Mouse (Mus musculus): Measurements from ENCODE around the gene Isoc2b. TPM values are rescaled to one million over a fixed set of nuclear protein-coding genes. Genes with fewer than 3 reads are reported as not detected.
"Not testable (repeated sequence)": the region's sequence is repeated elsewhere in the genome, so short reads cannot be mapped to it uniquely, and the experiment has no call there.

Gene Isoc2b
- polyA plus RNA-seq, 1 experiment from 2014 or later, result 6.5 TPM

DNA sequence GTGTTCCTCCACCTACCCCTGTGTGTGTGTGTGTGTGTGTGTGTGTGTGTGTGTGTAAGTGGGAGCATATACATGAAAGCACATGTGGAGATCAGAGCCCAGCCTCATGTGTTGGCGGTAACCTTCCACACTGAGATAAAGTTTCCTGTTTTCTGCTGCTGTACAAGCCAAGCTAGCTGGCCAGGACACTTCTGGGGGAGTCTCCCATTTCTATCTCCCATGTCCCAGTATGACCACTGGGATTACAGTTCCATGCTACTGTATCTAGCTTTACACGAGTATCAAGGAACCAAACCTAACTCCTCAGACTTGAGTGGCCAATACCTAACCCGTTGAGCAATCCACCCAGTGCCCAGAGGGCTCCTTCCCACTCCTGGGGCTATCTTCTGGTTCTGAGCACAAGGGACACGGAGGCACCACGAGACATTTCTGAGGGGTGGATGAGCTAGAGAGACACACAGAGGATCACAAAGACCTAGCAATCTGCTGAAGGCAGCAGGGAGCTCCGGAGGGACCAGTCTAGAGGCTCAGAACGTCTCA lies 6.4 kb downstream of the Isoc2b start:
- Histone ChIP-seq H3K4me1 (ENCODE audit: control insufficient read depth, insufficient read depth, low read length) (peaks cover 12% of the 10 kb centered on the region), H3K4me2 (ENCODE audit: low read depth, low read length) (no peak overlapping the region), H3K4me3 (ENCODE audit: low read depth, low read length) (no peak overlapping the region), H3K9ac (ENCODE audit: low read depth, low read length) (no peak overlapping the region), H3K27ac (replicated peaks; ENCODE audit: low read depth, low read length) (peak overlapping the region; percentile 39; the same call in 1 of the 2 replicates), H3K27me3 (replicated peaks; ENCODE audit: control insufficient read depth, insufficient read depth, low read length) (no peaks in the 10 kb centered on the region), H3K9me3 (ENCODE audit: control insufficient read depth, low read length) (no peaks in the 10 kb centered on the region), H3K36me3 (ENCODE audit: control insufficient read depth, insufficient read depth, low read length) (no peaks in the 10 kb centered on the region)
- DNase-seq (ENCODE audit: low spot score) (no peak), ATAC-seq (ENCODE audit: low read depth) (no peak)
- 71% methylated on average over 7 of the region's 7 CpGs for whole genome bisulfite sequencing

DNA sequence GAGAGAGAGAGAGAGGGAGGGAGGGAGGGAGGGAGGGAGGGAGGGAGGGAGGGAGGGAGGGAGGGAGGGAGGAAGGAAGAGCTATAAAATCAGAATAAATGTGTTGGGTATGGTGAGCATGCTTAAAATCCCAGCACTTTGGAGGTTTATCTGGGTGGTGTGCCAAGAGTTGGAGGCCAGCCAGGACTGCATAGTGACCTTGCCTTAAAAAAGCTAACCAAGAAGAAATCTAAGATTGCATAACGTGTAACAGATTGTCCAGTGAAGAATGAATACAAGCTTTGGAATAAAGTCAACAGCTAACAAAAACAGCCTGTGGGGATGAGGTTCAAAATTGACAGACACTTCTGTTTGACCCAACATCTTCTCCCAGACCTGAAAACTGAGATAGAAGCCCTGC lies 7.0 kb downstream of the Isoc2b start:
- H3K4me2 ChIP-seq (ENCODE audit: low read depth, low read length), result no peak overlapping the region
- no peak overlapping the region for H3K9ac ChIP-seq (ENCODE audit: low read depth, low read length)
- H3K4me1 ChIP-seq (ENCODE audit: control insufficient read depth, insufficient read depth, low read length), result peaks cover 12% of the 10 kb centered on the region
- no peaks in the 10 kb centered on the region for H3K36me3 ChIP-seq (ENCODE audit: control insufficient read depth, insufficient read depth, low read length)
- H3K27ac ChIP-seq (replicated peaks; ENCODE audit: low read depth, low read length), result peak overlapping the region; percentile 39; the same call in 1 of the 2 replicates
- H3K27me3 ChIP-seq (replicated peaks; ENCODE audit: control insufficient read depth, insufficient read depth, low read length), result no peaks in the 10 kb centered on the region
- DNase-seq (ENCODE audit: low spot score), result peak; percentile 84
- 27% methylated on average over 1 of the region's 1 CpGs for WGBS
- H3K4me3 ChIP-seq (ENCODE audit: low read depth, low read length), result no peak overlapping the region
- H3K9me3 ChIP-seq (ENCODE audit: control insufficient read depth, low read length), result no peaks in the 10 kb centered on the region
- no peak for ATAC-seq (ENCODE audit: low read depth)

DNA sequence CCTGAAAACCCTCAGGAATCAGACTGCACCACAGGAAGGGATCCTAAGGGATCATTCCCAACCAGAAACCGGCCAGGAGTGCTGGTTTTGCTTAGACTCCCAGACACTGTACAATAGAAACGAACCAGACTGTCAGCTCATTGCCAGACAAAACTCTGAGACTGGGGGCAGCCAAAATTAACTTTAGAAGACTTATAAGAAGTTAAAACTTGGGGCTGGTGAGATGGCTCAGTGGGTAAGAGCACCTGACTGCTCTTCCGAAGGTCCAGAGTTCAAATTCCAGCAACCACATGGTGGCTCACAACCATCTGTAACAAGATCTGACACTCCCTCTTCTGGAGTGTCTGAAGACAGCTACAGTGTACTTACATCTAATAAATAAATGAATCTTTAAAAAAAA lies 9.1 kb downstream of the Isoc2b start:
- H3K36me3 ChIP-seq (ENCODE audit: control insufficient read depth, insufficient read depth, low read length); H3K27ac ChIP-seq (replicated peaks; ENCODE audit: low read depth, low read length): not testable (repeated sequence)
- WGBS, result 53% methylated on average over 3 of the region's 3 CpGs

DNA sequence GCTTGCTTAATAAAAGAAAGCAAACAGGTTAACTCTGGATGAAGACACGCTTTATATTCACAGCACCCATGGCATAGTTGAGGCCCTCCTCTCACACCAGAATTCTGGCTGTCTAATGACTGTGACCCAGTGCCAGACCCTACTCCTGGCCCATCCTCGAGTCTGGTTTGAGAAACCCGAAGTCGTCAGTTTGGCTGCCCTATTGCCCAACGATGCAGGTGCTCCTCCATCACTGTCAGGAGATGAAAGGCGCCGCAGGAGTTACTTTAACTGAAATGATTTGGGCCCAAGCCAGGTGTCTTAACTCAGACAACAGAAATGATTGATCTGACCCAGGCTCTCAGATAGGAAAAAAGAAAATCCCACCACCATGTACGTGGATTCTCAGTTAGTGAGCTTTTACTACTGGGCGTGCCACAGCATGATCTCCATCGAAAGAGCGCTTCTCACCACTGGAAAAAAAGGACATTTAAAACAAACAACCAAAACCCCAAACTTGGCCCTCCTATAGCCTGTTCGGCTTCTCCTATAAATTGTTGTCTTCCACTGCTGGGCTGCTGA lies 10.6 kb downstream of the Isoc2b start:
- peak; percentile 50 for DNase-seq (ENCODE audit: low spot score)
- H3K27me3 ChIP-seq (replicated peaks; ENCODE audit: control insufficient read depth, insufficient read depth, low read length), result no peaks in the 10 kb centered on the region
- no peaks in the 10 kb centered on the region for H3K36me3 ChIP-seq (ENCODE audit: control insufficient read depth, insufficient read depth, low read length)
- ATAC-seq (ENCODE audit: low read depth), result no peak
- 63% methylated on average over 12 of the region's 12 CpGs for WGBS
- no peaks in the 10 kb centered on the region for H3K9me3 ChIP-seq (ENCODE audit: control insufficient read depth, low read length)
- no peak overlapping the region for H3K4me2 ChIP-seq (ENCODE audit: low read depth, low read length)
- H3K4me3 ChIP-seq (ENCODE audit: low read depth, low read length), result no peak overlapping the region
- H3K27ac ChIP-seq (replicated peaks; ENCODE audit: low read depth, low read length), result no peak overlapping the region; the same call in 1 of the 2 replicates
- peaks cover 7% of the 10 kb centered on the region; the same call in 1 of the 2 replicates for H3K4me1 ChIP-seq (ENCODE audit: control insufficient read depth, insufficient read depth, low read length)
- no peak overlapping the region for H3K9ac ChIP-seq (ENCODE audit: low read depth, low read length)

More for the DNA sequence above, 9.1 kb downstream of the Isoc2b start:
- not testable (repeated sequence) for H3K27me3 ChIP-seq (replicated peaks; ENCODE audit: control insufficient read depth, insufficient read depth, low read length); H3K9ac ChIP-seq (ENCODE audit: low read depth, low read length); H3K9me3 ChIP-seq (ENCODE audit: control insufficient read depth, low read length); DNase-seq (ENCODE audit: low spot score); H3K4me1 ChIP-seq (ENCODE audit: control insufficient read depth, insufficient read depth, low read length); H3K4me2 ChIP-seq (ENCODE audit: low read depth, low read length); ATAC-seq (ENCODE audit: low read depth); H3K4me3 ChIP-seq (ENCODE audit: low read depth, low read length)

DNA sequence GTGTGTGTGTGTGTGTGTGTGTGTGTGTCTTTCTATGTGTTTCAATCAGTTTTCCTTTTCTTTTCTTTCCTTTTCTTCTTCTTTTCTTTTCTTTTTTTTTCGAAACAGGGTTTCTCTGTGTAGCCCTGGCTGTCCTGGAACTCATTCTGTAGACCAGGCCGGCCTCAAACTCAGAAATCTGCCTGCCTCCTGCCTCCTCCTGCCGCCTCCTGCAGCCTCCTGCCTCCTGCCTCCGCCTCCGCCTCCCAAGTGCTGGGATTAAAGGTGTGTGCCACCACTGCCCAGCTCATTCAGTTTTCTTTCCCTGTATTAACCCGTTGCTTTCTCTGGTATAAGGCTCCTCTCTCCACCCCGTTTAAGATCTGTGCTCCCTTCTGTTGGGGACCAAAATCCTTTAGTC lies 12.7 kb downstream of the Isoc2b start:
- no peaks in the 10 kb centered on the region for H3K36me3 ChIP-seq (ENCODE audit: control insufficient read depth, insufficient read depth, low read length)
- H3K27ac ChIP-seq (replicated peaks; ENCODE audit: low read depth, low read length), result no peak overlapping the region
- no peak overlapping the region for H3K9ac ChIP-seq (ENCODE audit: low read depth, low read length)
- no peak overlapping the region for H3K4me3 ChIP-seq (ENCODE audit: low read depth, low read length)
- ATAC-seq (ENCODE audit: low read depth) (no peak), DNase-seq (ENCODE audit: low spot score) (no peak)
- H3K27me3 ChIP-seq (replicated peaks; ENCODE audit: control insufficient read depth, insufficient read depth, low read length), result no peaks in the 10 kb centered on the region
- H3K9me3 ChIP-seq (ENCODE audit: control insufficient read depth, low read length), result no peaks in the 10 kb centered on the region
- H3K4me1 ChIP-seq (ENCODE audit: control insufficient read depth, insufficient read depth, low read length), result no peaks in the 10 kb centered on the region
- no peak overlapping the region for H3K4me2 ChIP-seq (ENCODE audit: low read depth, low read length)
- 60% methylated on average over 7 of the region's 7 CpGs for WGBS

DNA sequence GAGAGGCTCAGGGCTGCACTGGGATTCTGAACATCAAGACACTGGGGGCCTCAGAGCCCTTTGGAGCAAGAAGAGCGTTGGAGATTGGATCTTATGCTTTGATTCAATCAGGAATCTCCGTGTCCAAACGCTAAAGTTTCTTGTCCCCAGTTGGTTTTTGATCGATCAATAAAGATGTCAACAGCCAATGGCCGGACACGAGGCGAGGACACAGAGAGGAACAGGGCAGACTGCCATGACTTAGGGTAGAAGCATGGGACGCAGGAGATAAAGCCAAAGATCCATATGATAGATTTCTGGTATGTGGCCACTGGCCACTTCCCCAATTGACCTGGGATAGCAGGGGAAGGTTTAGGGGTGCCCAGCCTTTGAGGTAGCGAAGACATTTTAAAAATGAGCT lies 13.6 kb downstream of the Isoc2b start:
- 84% methylated on average over 9 of the region's 9 CpGs for WGBS
- H3K9ac ChIP-seq (ENCODE audit: low read depth, low read length), result no peak overlapping the region

DNA sequence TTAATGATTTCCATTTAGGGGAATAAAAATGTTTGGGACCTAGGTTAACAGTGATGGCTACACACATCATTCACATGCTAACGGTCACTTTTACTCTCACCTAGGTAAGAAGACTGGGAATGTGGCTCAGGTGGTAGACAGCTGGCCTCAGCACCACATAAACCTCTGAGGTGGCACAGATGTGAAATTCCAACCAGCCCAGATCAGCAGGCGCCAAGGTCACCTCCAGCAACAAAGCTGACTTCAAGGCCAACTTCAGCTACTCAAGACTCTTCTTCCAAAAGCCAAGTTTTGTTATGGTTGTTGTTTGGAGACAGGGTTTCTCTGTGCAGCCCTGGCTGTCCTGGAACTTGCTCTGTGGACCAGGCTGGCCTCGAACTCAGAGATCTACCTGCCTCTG lies 16.4 kb downstream of the Isoc2b start:
- no peak overlapping the region for H3K4me2 ChIP-seq (ENCODE audit: low read depth, low read length)
- H3K4me1 ChIP-seq (ENCODE audit: control insufficient read depth, insufficient read depth, low read length), result no peaks in the 10 kb centered on the region
- no peaks in the 10 kb centered on the region for H3K27me3 ChIP-seq (replicated peaks; ENCODE audit: control insufficient read depth, insufficient read depth, low read length)
- ATAC-seq (ENCODE audit: low read depth) (no peak), DNase-seq (ENCODE audit: low spot score) (no peak)
- H3K9me3 ChIP-seq (ENCODE audit: control insufficient read depth, low read length), result no peaks in the 10 kb centered on the region
- 89% methylated on average over 3 of the region's 3 CpGs for WGBS
- H3K27ac ChIP-seq (replicated peaks; ENCODE audit: low read depth, low read length), result no peak overlapping the region
- no peak overlapping the region for H3K4me3 ChIP-seq (ENCODE audit: low read depth, low read length)
- H3K9ac ChIP-seq (ENCODE audit: low read depth, low read length), result no peak overlapping the region
- H3K36me3 ChIP-seq (ENCODE audit: control insufficient read depth, insufficient read depth, low read length), result no peaks in the 10 kb centered on the region

More for the DNA sequence above, 13.6 kb downstream of the Isoc2b start:
- no peak for ATAC-seq (ENCODE audit: low read depth)
- H3K4me3 ChIP-seq (ENCODE audit: low read depth, low read length), result no peak overlapping the region
- no peaks in the 10 kb centered on the region for H3K9me3 ChIP-seq (ENCODE audit: control insufficient read depth, low read length)
- H3K27me3 ChIP-seq (replicated peaks; ENCODE audit: control insufficient read depth, insufficient read depth, low read length), result no peaks in the 10 kb centered on the region
- DNase-seq (ENCODE audit: low spot score), result no peak
- no peak overlapping the region for H3K4me2 ChIP-seq (ENCODE audit: low read depth, low read length)
- no peaks in the 10 kb centered on the region for H3K36me3 ChIP-seq (ENCODE audit: control insufficient read depth, insufficient read depth, low read length)
- H3K4me1 ChIP-seq (ENCODE audit: control insufficient read depth, insufficient read depth, low read length), result no peaks in the 10 kb centered on the region
- H3K27ac ChIP-seq (replicated peaks; ENCODE audit: low read depth, low read length), result no peak overlapping the region

DNA sequence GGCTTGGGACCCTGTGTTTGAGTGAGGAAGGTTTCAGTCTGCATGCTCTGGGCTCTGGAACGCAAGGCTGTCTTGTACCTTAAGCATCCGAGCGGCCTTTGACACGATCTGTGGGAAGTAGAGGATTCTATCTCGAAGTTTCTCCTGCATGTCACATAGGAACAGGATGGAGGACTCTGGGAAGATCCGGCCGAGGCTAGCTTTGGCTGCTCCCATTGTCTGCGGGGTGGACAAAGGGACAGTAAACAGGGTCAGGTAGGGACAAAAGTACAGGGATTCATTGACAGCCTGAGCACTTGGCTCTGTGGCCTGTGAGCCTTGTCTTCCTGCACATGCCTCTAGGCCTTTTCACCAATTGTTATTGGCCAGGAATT lies 18.8 kb downstream of the Isoc2b start:
- Histone ChIP-seq H3K4me1 (ENCODE audit: control insufficient read depth, insufficient read depth, low read length) (no peaks in the 10 kb centered on the region), H3K36me3 (ENCODE audit: control insufficient read depth, insufficient read depth, low read length) (no peaks in the 10 kb centered on the region), H3K9ac (ENCODE audit: low read depth, low read length) (no peak overlapping the region; the same call in 1 of the 2 replicates), H3K4me3 (ENCODE audit: low read depth, low read length) (no peak overlapping the region), H3K27me3 (replicated peaks; ENCODE audit: control insufficient read depth, insufficient read depth, low read length) (no peaks in the 10 kb centered on the region), H3K9me3 (ENCODE audit: control insufficient read depth, low read length) (no peaks in the 10 kb centered on the region), H3K4me2 (ENCODE audit: low read depth, low read length) (no peak overlapping the region), H3K27ac (replicated peaks; ENCODE audit: low read depth, low read length) (no peak overlapping the region)
- DNase-seq (ENCODE audit: low spot score), result no peak
- 70% methylated on average over 8 of the region's 8 CpGs for WGBS
- no peak for ATAC-seq (ENCODE audit: low read depth)

Data from embryonic facial prominence, embryonic 14.5 days (tissue).